8 mouse cellular contexts compared by ENCODE assay signal in the genomic region with DNA sequence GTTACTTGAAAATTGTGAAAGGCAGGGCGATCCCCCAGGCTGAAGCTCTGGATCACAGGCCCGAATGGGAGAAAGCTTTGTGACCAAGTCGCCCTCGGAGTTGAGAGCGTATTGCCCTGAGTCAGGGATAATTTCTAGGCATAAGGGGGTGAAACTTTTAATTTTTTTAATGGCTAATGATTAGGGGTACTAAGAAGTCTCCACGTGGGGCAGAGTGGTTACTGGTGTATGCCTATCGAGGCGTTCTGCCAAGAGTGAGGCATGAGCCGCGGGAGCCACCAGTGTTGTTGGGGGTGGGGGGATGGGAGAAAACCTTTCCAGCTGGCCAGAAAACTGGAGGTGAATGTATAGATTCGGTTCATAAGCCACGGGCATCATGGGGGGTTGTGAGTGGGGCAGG. TPM values are rescaled to one million over a fixed set of nuclear protein-coding genes. Genes with fewer than 3 reads are reported as not detected.
DNase-seq lines count a peak whose midpoint lies in the region; ATAC-seq and TF ChIP-seq lines count a peak whose summit lies in the region.

No protein-coding gene starts in this region.

- H3K36me3 ChIP-seq in heart, embryonic 12.5 days: peaks cover 19% of the 10 kb centered on the region; the same call in 1 of the 2 replicates
- peaks cover 41% of the 10 kb centered on the region for H3K36me3 ChIP-seq in G1E (replicated peaks)
- peaks cover 34% of the 10 kb centered on the region for H3K36me3 ChIP-seq in erythroblast, embryonic 14.5 days (ENCODE audit: control insufficient read depth)
- peaks cover 2% of the 10 kb centered on the region; the same call in 1 of the 2 replicates for H3K36me3 ChIP-seq in limb, embryonic 11.5 days (ENCODE audit: control insufficient read depth, insufficient read depth, low read length)

- H3K27me3 ChIP-seq in heart, embryonic 12.5 days (replicated peaks): no peaks in the 10 kb centered on the region
- peaks cover 3% of the 10 kb centered on the region; the same call in 1 of the 2 replicates for H3K27me3 ChIP-seq in G1E (ENCODE audit: insufficient read depth, low read length)
- H3K27me3 ChIP-seq in erythroblast, embryonic 14.5 days (ENCODE audit: control insufficient read depth): peaks cover 7% of the 10 kb centered on the region
- no peaks in the 10 kb centered on the region for H3K27me3 ChIP-seq in limb, embryonic 11.5 days (ENCODE audit: control insufficient read depth, insufficient read depth, low read length)

- ATAC-seq in heart, embryonic 12.5 days (ENCODE audit: insufficient number of reproducible peaks, low FRiP score): no peak
- no peak for ATAC-seq in G1E (ENCODE audit: extremely low read depth, insufficient number of reproducible peaks, low FRiP score, poor library complexity, severe bottlenecking)
- no peak for ATAC-seq in limb, embryonic 11.5 days (ENCODE audit: insufficient number of reproducible peaks, low FRiP score, low TSS enrichment, low read depth)

- H3K9ac ChIP-seq in heart, embryonic 12.5 days: peak overlapping the region; percentile 88
- peak overlapping the region; percentile 79 for H3K9ac ChIP-seq in limb, embryonic 11.5 days (ENCODE audit: low read length)

- peaks cover 49% of the 10 kb centered on the region for H3K4me1 ChIP-seq in heart, embryonic 12.5 days (replicated peaks)
- H3K4me1 ChIP-seq in G1E (ENCODE audit: insufficient read depth, low read depth, low read length): peaks cover 65% of the 10 kb centered on the region
- H3K4me1 ChIP-seq in erythroblast, embryonic 14.5 days (ENCODE audit: control insufficient read depth): peaks cover 59% of the 10 kb centered on the region
- H3K4me1 ChIP-seq in limb, embryonic 11.5 days (ENCODE audit: control insufficient read depth, insufficient read depth, low read length): peaks cover 7% of the 10 kb centered on the region; the same call in 1 of the 2 replicates

- no peak for TF ChIP-seq CTCF in G1E (IDR thresholded peaks at IDR 0.05; ENCODE audit: low read depth, low read length)

- no peaks in the 10 kb centered on the region for H3K9me3 ChIP-seq in heart, embryonic 12.5 days (replicated peaks)
- H3K9me3 ChIP-seq in G1E (replicated peaks): no peaks in the 10 kb centered on the region
- no peaks in the 10 kb centered on the region for H3K9me3 ChIP-seq in erythroblast, embryonic 14.5 days (ENCODE audit: control insufficient read depth, low read length)
- no peaks in the 10 kb centered on the region for H3K9me3 ChIP-seq in limb, embryonic 11.5 days (ENCODE audit: control insufficient read depth, low read length)

- H3K4me2 ChIP-seq in heart, embryonic 12.5 days: peak overlapping the region; percentile 87
- peak overlapping the region; percentile 83 for H3K4me2 ChIP-seq in limb, embryonic 11.5 days (ENCODE audit: low read depth, severe bottlenecking)

- H3K4me3 ChIP-seq in heart, embryonic 12.5 days: peak overlapping the region; percentile 83
- peak overlapping the region; percentile 85 for H3K4me3 ChIP-seq in G1E (ENCODE audit: low read depth, low read length)
- peak overlapping the region; percentile 84 for H3K4me3 ChIP-seq in erythroblast, embryonic 14.5 days (replicated peaks)
- H3K4me3 ChIP-seq in limb, embryonic 11.5 days (ENCODE audit: low read depth, low read length): peak overlapping the region; percentile 88

- no peak for DNase-seq in heart, postnatal 10 days
- peak; percentile 43 for DNase-seq in G1E (ENCODE audit: low spot score)
- DNase-seq in limb, embryonic 11.5 days (ENCODE audit: low spot score): no peak
- DNase-seq in retina, embryonic 14.5 days (ENCODE audit: low spot score): peak; percentile 44
- no peak for DNase-seq in right cerebral cortex, postnatal 14 days
- no peak for DNase-seq in thymus, postnatal 10 days (ENCODE audit: low spot score in 2 of 2)

- intact Hi-C loops in heart, postnatal 10 days (cut with DNase I): loop anchor here (5.0 kb wide), 1 partner anchor 64 kb away; the partner anchor contains the start of gene Rnf19b

- H3K27ac ChIP-seq in heart, embryonic 12.5 days (ENCODE audit: poor library complexity, severe bottlenecking): peak overlapping the region; percentile 75; the same call in 1 of the 2 replicates
- peak overlapping the region; percentile 42; the same call in 1 of the 2 replicates for H3K27ac ChIP-seq in limb, embryonic 11.5 days (replicated peaks; ENCODE audit: low read depth, low read length)

- 1% methylated on average over 12 of the region's 12 CpGs for WGBS in heart, embryonic 12.5 days
- WGBS in limb, embryonic 11.5 days: 3% methylated on average over 12 of the region's 12 CpGs

RNA-seq across cellular contexts. Expression of gene Ak2, which starts 1.9 kb away (rescaled TPM):
- polyA plus RNA-seq in heart, embryonic 12.5 days (2016; fragmentation: Nextera tagmentation; extraction: Ambion mirVana): 164 and 167 TPM in 2 replicates
- total RNA-seq in heart, postnatal 10 days (2021): 10 to 100 TPM; 91.3 to 93.4 TPM
- total RNA-seq in G1E (2014; fragmentation: Nextera tagmentation) (103 TPM in 2 replicates), G1E (2017) (209 and 214 TPM in 2 replicates)
- polyA plus RNA-seq in G1E (2012): 166 and 196 TPM in 2 replicates
- polyA plus RNA-seq in erythroblast, embryonic 14.5 days (2012): 6.5 and 8.1 TPM in 2 replicates
- 176 and 182 TPM in 2 replicates for polyA plus RNA-seq in limb, embryonic 11.5 days (2014; fragmentation: Nextera tagmentation; extraction: Ambion mirVana)

RNA-seq across cellular contexts. Expression of gene Azin2, which starts 31.4 kb away (rescaled TPM):
- 6.8 and 7.4 TPM in 2 replicates for polyA plus RNA-seq in heart, embryonic 12.5 days (2016; fragmentation: Nextera tagmentation; extraction: Ambion mirVana)
- 1 to 10 TPM; 5.8 to 6.0 TPM for total RNA-seq in heart, postnatal 10 days (2021)
- total RNA-seq in G1E (2014; fragmentation: Nextera tagmentation): not detected in 2 replicates
- not detected in 2 replicates for total RNA-seq in G1E (2017)
- polyA plus RNA-seq in G1E (2012): not detected in 2 replicates
- 0.02 TPM in 1 of 2 replicates, not detected in the other for polyA plus RNA-seq in erythroblast, embryonic 14.5 days (2012)
- 14.9 and 15.4 TPM in 2 replicates for polyA plus RNA-seq in limb, embryonic 11.5 days (2014; fragmentation: Nextera tagmentation; extraction: Ambion mirVana)

Comparison
In these comparisons a context has a peak if more than half of its experiments do, and no peak if none do; other contexts are left out.
1. DNase-seq: peak in G1E (single experiment) and retina, embryonic 14.5 days (single experiment); none in heart, postnatal 10 days (0 of 2), limb, embryonic 11.5 days (single experiment), right cerebral cortex, postnatal 14 days (single experiment) and thymus, postnatal 10 days (0 of 2).
2. RNA of gene Ak2, which starts 1.9 kb away (polyA plus RNA-seq): 166 to 196 TPM in G1E, 176 to 182 TPM in limb, embryonic 11.5 days and 164 to 167 TPM in heart, embryonic 12.5 days; 6.5 to 8.1 TPM in erythroblast, embryonic 14.5 days; every median in the first group is over 10 times any median in the second.
3. Peak in every context shown above with its lines, with median percentiles within 50 percentile points of each other: H3K4me3 ChIP-seq.